Mouse (Mus musculus) brain, adult 2 months (tissue): ENCODE results near the gene Dnajc4.

ENCODE experiments used
- DNase-seq: peaks from one replicate; pipeline ENCODE4 v3.0.0; 2011; ENCODE audit warnings: low read depth, low spot score

The Dnajc4 gene

DNA sequence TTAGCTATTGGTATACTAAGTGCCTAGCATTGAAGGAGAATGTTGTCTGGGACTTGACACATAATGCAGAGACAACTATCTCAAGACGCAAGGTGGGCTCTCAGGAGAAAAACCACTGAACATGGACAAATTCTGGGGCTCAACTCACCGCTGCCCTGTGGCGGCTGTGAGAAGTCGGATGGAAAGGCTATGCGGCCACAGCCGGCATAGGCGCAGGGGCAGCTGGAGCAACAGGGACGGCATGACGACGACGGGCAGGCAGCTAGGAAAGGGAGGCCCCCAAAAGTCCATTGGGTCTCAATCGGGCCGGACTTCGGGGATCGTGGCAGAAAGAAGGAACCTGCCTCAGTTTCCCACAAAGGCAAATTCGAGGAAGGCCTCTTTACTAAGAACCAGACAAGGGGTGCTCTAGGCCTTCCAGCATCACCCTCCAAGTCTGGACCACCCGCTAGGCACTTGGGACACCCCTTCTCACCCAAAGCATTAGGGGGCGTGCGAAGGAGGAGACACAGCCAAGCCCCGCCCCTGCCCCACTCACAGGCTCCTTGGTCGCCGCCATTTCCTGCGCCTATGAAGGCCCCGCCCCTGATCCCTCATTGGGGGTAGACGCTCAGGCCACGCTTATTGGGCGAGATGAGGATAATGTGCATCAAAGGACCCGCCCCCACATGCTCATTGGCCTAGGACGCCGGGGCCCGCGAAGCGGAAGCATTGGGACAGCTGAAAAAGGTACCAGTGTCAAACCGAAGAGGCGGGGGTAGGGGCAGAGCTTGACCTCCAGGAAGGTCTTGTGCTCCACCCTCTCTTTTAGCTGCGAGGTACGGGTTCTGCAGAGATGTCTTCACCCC lies at the start of gene Dnajc4:
Gene Dnajc4 (minus strand): TSS at position 562 of the 848 bp plus-strand sequence.
- DNase-seq, result peak; percentile 99

DNA sequence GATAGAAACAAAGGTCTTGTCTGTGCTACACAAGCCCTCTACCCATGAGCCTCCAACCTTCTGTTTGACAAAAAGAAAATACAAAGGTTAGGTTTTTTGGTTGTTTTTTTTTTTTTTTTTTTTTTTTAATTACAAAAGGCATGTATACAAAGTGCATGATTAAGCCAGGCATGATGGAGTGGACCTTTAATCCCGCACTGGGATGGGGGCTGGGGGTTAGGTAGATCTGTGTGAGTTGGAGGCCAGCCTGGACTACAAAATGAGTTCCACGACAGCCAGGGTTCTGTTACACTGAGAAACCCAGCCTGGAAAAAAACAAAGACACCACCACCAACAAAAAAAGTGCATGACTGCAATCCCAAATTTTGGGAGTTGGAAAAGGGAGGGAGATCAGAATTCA lies 48.8 kb upstream of the Dnajc4 start:
- no peak for DNase-seq

DNA sequence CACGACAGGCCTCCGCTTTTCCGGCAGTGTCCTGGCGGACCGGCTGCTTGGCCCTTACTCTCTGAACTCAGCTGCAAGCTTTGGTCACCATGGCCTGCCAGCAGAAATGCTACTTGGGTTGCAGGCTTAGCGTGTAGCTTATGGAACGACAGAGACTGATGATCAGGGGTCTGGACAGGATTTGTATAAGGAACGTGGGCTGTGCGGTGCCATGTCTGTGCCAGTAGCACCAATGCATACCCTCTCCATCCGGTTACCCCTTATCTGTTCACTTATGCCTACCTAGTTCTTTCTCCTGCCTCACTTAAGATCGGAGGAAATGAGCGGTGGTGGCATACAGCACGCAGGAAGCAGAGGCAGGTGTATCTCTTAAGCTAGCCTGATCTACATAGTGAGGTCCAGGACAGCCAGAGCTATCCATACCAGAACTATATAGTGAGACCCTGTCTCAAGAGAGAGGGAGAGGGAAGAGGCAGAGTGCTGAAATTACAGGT lies 48.3 kb upstream of the Dnajc4 start:
- DNase-seq, result no peak

DNA sequence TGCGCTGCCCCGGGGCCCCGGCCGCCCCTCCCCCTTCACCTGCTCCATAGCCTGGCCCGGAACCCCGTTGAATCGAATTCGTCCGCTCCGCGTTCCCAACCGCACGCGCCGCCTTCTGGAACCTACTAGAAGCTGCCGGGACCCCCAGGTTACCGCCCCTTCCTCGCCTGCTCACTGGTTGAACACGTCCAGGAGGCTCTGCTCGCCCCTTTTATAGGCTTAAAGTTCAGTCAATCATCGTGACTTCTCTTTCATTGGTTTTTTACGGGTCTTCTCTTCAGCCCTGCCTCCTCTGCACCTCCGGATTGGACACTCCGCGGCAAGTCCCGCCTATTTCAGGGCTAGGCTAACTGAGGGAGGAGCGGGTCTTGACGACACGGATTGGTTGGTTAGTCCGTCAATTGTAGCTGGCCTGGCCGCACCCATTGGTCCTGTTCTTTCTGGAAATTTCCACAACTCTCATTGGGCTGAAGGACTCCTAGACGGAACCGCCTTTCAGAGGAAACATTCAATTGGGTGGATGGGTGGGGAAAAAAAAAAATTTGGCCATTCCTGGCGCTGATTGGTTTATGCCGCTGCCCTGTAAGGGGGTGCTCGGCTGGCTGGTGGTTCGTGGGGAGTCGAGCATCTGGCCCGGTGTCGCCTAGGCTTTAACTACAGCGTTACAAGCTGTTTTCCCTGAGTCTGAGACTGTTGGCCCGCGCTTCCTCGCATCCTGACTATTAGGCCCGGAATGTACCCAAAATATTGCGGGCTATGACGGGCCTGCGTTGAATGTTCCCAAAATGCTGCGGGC lies 47.7 kb upstream of the Dnajc4 start, which contains the start of gene Stip1:
Gene Stip1 (minus strand): TSS at position 127 of the 796 bp plus-strand sequence.
- peak; percentile 100 for DNase-seq

DNA sequence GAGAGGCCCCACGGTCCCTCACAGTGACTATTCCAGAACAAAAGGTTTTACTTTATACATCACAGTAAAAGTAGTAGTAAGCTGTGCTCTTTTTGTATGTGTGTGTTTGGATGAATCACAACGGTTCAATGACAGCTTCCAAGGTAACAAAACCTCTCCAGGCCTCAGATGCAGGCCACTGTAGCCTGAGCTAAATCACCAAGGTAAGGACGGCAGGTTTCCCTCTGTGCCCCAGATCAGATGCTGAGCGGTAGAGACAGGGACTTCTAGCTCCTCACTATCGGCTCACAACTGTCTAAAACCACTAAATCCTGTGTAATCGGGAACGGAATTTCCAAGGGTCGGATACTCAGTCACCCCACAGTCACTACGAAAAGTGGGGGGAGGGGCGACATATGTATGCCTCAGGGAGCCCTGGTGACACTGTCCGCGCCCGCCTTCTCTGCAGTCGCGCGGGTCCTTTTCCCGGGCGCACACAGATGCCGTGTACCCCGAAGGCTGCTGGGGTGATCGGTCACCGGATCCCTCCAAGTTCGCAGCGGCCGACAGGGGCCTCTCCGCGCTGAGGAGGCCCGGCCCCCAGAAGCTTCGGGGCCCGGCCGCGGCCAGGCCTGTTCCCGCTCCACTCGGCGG lies 46.8 kb upstream of the Dnajc4 start:
- DNase-seq, result peak; percentile 65

DNA sequence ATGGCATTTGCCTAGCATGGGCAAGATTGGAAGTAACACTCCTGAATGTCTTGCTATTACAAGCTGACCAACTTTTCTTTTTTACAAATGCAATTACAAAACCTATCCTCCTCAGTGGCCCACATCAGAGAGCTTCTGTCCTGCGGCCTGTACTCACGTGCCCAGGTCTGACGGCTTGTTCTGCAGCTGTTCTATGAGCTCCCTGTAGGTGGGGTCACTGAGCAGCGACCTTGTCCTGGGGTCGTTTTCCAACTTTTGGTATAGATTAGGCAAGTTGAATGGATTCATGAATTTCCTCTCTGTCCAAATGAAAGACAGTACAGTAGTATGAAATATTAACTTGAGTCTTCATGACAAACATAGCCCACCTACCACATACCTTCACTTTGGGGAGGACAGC lies 41.6 kb upstream of the Dnajc4 start:
- no peak for DNase-seq

DNA sequence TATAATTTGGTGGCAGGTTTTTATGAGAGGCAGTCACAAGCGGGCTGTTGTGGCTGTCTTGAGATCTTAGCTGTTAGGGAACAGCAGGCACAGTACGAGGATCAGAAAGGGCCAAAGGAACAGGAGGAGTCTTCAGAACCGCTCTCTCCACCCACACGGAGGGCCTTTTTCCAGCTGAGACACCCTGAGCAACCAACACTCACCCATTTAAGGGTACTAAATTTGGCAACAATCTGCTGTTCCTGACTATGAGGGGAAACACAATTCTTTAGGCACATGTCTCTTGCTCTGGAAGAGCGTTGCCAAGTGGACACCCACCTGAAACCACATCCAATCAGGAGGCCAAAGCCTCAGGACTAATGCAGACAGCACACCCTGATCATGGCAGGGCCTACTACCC lies 37.2 kb upstream of the Dnajc4 start:
- DNase-seq, result peak; percentile 87

DNA sequence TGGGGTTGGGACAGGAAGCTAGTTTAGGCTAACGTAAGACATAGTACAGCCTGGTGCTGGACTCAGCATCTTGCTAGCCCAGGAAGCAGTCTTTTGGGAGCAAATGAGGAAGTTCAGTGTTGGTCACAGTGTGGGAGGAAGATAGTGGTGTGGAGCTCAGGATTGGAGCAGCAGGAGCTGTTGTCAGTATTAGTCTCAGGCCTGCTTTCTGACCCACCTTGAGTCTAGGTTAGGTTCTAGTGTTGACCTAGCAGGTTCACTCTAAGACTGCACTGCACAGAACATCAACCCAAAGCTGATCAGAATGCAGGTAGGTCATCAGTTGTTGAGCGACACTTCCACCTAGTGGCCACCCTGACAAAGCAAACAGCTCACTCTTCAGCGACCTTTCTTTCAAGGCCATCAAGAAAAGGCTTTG lies 27.9 kb upstream of the Dnajc4 start:
- peak; percentile 80 for DNase-seq

DNA sequence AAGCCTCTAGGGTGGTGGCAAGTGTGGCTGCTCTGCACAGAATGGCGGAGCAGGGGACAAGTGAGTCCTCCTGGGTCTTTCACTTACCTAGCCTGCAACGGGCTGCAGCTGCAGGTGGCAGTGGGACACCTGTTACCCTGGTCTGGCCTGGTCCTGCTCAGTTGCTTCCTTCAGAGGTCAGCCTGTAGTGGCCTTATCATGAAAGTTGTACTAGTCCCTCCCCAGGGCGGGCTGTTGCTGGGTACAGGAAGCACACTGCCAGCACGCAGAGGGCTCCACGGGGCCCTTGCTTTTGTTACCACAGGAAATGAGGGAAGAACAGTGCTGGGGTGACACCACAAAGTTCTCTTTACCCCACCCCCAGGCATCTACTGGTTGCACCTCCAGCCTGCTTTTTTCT lies 26.8 kb upstream of the Dnajc4 start, which contains the start of gene Fermt3:
Gene Fermt3 (minus strand): TSS at position 279 of the 400 bp plus-strand sequence.
- DNase-seq, result peak; percentile 36

DNA sequence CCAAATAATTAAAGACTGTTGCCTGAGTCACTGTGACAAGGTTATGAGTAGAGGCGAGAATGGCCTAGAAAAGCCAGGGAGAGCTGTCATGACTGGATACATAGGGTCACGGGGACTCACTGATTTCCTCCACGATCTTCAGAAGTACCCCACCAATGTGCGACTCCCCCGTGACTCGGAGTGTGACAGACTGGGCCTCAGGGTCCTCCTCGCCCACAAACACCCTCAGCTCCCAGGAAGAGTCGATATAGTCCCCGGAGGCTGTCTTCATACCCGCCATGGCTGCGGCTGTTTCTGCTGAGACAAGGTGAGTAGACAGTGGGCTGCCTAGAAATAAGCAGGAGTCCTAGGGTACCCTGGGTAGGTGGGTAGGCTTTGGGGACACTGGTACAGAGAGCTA lies 26.2 kb upstream of the Dnajc4 start:
- DNase-seq, result no peak

DNA sequence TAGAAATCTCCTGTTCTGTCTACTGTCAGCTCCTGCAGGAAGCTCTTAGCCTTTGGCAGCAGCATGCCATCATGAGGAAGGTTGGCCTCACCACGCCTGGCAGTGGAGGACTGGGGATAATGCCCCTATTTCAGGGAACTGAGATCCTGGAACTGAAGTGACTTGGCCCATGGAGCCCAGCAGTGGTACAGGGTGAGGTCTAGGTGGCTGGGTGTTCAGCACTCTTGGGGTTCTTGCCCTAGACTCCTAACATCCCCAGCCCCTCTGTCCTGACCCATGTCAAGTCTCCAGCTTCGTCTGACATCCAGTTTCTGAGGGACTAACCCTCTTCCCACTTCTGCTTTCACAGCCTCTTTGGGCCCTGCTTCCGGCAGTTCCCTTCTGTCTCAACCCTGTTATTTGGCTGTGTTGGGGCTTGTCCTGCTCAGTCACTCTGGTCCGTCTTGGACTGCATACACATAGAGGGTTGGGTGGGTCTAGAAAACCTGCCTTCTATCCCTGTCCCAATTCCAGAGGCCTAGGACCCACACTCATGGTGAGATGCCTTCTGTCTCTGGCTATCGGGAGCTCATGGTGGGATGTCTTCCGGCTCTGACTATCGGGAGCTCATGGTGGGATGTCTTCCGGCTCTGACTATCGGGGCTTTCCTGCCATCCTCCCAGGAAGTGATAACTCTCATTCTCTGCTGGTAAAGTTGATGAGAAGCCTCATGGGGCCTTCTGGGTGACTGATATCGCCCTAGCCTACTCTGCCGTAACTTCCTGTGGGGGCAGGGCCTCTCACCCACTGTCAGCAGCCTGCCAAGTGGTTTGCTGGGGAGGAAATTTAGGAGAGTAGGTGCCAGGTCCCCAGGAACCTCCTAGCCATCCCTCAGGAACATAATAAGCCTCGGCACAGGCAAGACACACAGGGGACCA lies 25.4 kb upstream of the Dnajc4 start:
- no peak for DNase-seq

DNA sequence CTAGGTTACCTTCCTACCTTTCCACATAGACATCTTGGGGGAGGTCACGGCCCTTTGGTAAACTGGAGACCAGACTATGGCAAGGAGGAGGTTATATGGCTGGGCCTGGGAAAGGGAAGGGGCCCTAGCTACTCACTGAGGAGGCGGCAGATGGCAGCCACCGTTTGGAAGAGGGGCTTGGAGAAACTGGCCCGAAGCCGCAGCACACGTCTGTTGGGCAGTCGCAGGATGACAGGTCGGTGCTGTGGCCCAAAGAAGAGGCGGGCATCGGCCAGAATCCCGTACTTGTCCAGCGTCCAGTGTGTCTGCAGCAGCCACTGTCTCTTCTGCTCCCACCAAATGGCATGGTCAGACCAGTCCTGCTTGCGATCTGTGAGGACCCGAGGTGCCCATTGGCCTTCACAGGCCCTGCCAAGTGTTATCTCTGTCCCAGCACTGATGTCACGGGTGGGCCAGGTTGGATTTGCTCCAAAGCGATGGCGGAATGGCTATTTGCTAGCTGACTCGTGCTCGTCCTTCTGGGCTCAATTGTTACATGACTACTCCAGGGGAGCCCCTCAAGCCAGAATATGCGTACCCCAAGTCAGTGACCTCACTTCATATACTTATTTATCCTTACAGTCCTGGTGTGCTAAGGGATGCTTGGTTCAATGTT lies 22.2 kb upstream of the Dnajc4 start:
- DNase-seq, result no peak

DNA sequence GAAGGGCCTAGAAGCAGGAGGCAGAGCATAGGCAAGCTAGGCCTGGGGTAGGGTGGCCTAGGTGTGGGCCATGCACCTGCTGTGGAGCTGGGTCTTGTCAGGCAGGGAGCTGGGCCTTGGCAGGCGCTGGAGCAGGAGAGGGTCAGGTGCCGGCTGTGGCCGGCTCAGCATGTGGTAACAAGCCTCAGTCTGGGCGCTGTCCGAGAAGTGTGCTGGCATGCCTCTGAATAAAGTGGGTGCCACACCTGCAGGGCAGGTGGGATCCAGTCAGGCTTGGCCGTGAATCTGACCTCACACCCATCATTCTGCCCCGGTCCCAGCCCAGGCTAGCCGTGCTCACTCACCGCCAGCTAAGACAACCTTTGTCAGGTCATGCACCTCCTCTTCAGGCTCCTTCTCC lies 21.6 kb upstream of the Dnajc4 start:
- DNase-seq, result no peak

DNA sequence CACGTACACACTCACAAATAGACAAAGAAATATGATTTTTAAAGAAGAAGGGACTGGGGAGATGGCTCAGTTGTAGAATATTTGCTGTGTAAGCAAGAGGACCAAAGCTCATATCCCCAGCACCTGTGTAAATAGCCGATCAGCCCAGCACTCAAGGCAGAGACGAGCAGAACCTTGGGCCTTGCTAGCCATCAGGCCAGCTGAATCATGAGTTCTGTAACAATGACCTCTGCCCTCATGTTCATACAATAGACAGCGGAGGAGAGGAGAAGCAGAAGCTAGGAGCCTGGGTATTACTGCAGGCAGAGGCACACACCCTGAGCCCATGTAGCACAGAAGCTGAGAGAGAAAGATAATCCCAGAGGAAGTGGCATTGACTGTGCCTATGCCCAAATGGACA lies 20.1 kb upstream of the Dnajc4 start:
- DNase-seq, result no peak

DNA sequence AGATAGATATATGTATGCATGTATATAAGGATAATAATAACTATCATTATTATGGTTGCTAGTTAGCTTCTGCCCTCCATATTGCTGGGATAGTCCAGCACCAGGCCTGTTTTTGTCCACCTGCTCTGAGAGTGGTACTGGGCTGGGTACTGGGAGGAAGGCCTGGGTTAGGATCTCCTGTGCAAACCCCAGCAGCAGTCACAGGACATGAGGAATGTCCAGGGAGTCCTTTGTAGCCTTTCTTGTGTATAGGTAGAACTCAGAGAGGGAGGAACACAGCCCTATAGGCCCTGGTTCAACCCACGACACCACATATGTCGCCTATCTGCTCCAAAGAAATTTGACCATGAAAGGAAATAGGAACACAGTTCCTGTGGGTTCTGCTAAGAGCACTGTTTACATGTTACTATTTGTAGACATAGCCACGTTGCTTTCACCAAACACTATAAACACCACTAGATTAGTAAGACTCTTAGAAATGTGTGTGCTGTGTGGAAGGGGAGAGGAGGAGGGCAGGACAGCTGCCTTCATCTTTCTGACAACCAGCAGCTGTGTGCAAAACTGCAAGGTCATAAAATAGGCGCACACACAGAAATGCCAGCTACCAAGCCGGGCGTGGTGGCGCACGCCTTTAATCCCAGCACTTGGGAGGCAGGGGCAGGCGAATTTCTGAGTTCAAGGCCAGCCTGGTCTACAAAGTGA lies 14.7 kb upstream of the Dnajc4 start:
- peak; percentile 36 for DNase-seq

DNA sequence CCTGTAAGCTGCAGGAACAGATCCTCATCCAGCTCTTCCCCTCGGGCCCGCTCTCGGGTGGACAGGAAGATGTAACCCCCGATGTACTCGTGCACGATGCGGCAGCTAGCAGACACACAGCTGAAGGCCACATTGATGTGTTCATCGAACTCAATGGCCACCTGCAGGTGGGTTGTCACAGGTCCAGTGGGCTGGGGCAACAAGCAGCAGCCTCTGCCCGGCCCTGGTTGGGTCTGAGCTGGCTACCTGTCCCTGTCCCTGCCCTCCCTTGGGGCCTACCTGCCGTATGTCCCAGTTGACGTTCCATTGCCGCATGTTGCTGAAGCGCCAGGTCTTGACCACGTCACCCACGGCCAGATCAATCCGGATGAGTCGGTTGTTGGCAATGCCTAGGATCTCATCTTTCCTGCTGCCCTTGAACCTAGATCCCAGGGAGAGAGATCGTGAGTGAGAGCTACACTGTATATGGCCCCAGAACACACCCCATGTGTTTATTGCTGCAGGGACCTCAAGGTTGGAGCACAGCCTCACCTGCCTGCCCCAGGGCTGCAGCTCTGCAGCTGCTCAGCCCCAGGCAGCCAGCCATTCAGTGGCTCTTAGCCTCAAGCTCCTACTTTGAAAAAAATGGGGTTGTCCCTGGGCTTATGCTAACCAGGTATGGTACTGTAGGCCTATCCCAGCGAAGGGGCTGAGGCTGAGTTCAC lies 7.1 kb upstream of the Dnajc4 start:
- DNase-seq, result no peak

DNA sequence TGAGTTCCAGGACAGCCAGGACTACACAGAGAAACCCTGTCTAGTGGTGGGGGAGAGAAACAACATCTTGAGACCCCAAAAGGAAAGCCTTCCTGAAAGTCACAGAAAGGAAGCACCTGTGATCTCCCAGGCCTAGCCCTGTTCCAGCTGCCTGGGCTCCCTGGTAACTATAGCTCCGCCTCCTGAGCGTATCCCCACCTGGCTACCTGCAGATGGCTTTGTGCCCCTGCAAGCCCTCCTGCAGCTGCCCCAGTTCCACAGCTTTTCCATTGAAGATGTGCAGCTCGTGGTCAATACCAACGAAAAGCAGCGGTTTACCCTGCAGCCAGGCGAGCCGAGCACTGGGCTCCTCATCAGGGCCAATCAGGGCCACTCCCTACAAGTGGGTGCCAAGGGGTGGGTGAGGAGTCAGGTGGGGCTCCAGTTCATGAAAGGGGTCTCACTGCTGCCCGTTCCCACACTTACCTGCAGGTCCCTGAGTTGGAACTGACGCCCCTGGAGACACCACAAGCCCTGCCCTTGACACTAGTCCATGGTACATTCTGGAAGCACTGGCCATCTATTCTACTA lies 5.4 kb upstream of the Dnajc4 start:
- no peak for DNase-seq

DNA sequence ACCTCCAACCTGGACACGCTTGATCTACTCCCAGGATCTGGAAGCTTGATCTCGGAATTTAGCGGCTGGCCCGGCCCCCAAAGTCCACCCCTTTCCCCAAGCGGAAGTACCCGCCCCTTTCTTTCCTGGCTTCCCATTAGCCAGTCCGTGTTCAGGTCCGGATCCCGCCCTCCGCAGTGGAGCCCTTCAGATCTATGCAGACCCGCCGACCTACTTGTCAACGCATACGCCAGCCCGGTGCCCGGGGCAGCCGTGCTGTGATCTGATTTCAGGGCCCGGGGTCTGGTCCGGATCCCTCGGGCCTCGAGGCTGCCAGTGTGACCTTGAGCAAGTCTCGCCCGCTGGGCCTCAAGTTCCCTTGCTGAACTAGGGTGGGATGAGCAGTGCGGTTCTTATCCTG lies 3.6 kb upstream of the Dnajc4 start, which contains the start of the genes Nudt22 and Trpt1:
Gene Nudt22 (minus strand): TSS at position 112 of the 400 bp plus-strand sequence.
Gene Trpt1 (plus strand): TSS at position 126 of the 400 bp plus-strand sequence.
- peak; percentile 96 for DNase-seq
